Mouse (Mus musculus): Measurements from ENCODE around the gene Hebp2. TPM values are rescaled to one million over a fixed set of nuclear protein-coding genes. Genes with fewer than 3 reads are reported as not detected.

Gene Hebp2
- total and polyA plus RNA-seq, 2 experiments from 2014 or later = 5.9 to 10.1 TPM

GRCm38 (mm10) chr10:18491952-18492351, 53.9 kb downstream of the Hebp2 start:
- Histone ChIP-seq H3K4me3 (ENCODE audit: low read depth, low read length) (no peak overlapping the region), H3K9me3 (ENCODE audit: low read length) (no peaks in the 10 kb centered on the region), H3K4me1 (ENCODE audit: insufficient read depth, low read length) (no peaks in the 10 kb centered on the region), H3K36me3 (ENCODE audit: insufficient read depth, low read length) (no peaks in the 10 kb centered on the region), H3K27ac (ENCODE audit: low read depth, low read length) (no peak overlapping the region), H3K4me2 (ENCODE audit: low read depth, low read length, poor library complexity, severe bottlenecking) (no peak overlapping the region), H3K9ac (replicated peaks; ENCODE audit: low read length, poor library complexity, severe bottlenecking) (no peak overlapping the region), H3K27me3 (ENCODE audit: insufficient read depth, low read length) (no peaks in the 10 kb centered on the region)
- WGBS = 83% methylated on average over 4 of the region's 4 CpGs
- ATAC-seq (ENCODE audit: low FRiP score) (no peak), DNase-seq (ENCODE audit: low spot score) (no peak)
- no peak for TF ChIP-seq CTCF (IDR thresholded peaks at IDR 0.05)

- WGBS = 93% methylated on average over 10 of the region's 10 CpGs
Observed at GRCm38 (mm10) chr10:18489936-18490335, 55.9 kb downstream of the Hebp2 start.

More at GRCm38 (mm10) chr10:18489936-18490335, 55.9 kb downstream of the Hebp2 start:
- no peak overlapping the region for H3K4me3 ChIP-seq (ENCODE audit: low read depth, low read length)
- ATAC-seq (ENCODE audit: low FRiP score) (no peak), DNase-seq (ENCODE audit: low spot score) (no peak)
- no peaks in the 10 kb centered on the region for H3K9me3 ChIP-seq (ENCODE audit: low read length)
- no peaks in the 10 kb centered on the region for H3K36me3 ChIP-seq (ENCODE audit: insufficient read depth, low read length)
- TF ChIP-seq CTCF (IDR thresholded peaks at IDR 0.05) = no peak
- no peak overlapping the region for H3K4me2 ChIP-seq (ENCODE audit: low read depth, low read length, poor library complexity, severe bottlenecking)
- no peaks in the 10 kb centered on the region for H3K4me1 ChIP-seq (ENCODE audit: insufficient read depth, low read length)
- H3K27ac ChIP-seq (ENCODE audit: low read depth, low read length) = no peak overlapping the region
- H3K9ac ChIP-seq (replicated peaks; ENCODE audit: low read length, poor library complexity, severe bottlenecking) = no peak overlapping the region
- H3K27me3 ChIP-seq (ENCODE audit: insufficient read depth, low read length) = no peaks in the 10 kb centered on the region

Other genes starting within 250 kb of the Hebp2 start
- gene Nhsl1, start 227.1 kb downstream of the Hebp2 start, total RNA-seq (2014; rRNA removed) = 16.0 and 18.0 TPM in 2 replicates
- 6.7 and 7.2 TPM in 2 replicates for gene Nhsl1, start 227.1 kb downstream of the Hebp2 start, polyA plus RNA-seq (2015; fragmentation: Nextera tagmentation; extraction: Ambion mirVana)
- 37.4 and 40.9 TPM in 2 replicates for gene Arfgef3, start 197.9 kb upstream of the Hebp2 start, total RNA-seq (2014; rRNA removed)
- 5.4 and 6.2 TPM in 2 replicates for gene Arfgef3, start 197.9 kb upstream of the Hebp2 start, polyA plus RNA-seq (2015; fragmentation: Nextera tagmentation; extraction: Ambion mirVana)
- gene Gm4922, start 240.7 kb upstream of the Hebp2 start, total RNA-seq (2014; rRNA removed) = not detected in 2 replicates
- gene Gm4922, start 240.7 kb upstream of the Hebp2 start, polyA plus RNA-seq (2015; fragmentation: Nextera tagmentation; extraction: Ambion mirVana) = 0.10 and 0.11 TPM in 2 replicates

All from midbrain, postnatal 0 days (tissue).